Mouse (Mus musculus): Measurements from ENCODE around the gene Hdac4.

Gene Hdac4

GRCm38 (mm10) chr1:91922235-91923152, 273.0 kb downstream of the Hdac4 start:
- no peak for DNase-seq (ENCODE audit: low read depth, low spot score)

- DNase-seq (ENCODE audit: low read depth, low spot score) = no peak
Observed at GRCm38 (mm10) chr1:91921702-91922101, 273.8 kb downstream of the Hdac4 start.

DNA sequence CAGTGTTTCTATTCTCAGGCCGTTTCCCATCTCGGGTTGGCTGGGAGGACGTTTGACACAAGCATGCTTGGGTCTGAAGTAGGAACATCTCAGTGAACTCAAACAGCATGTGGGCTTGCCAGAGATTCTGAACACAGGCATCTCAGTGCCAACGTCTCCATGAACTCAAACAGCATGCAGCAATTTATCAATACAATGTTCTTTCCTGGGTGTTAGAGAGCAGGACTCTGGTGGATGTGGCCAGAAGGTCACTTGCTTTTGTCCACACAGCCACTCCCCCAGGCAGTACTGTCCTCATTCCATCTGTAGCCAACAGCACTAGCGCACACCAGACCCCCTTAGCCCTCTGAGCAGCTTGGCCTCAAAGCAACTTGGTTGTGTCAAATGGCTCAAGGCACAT, 274.2 kb downstream of the Hdac4 start:
- no peak for DNase-seq (ENCODE audit: low read depth, low spot score)

- DNase-seq (ENCODE audit: low read depth, low spot score) = no peak
Observed at GRCm38 (mm10) chr1:91920038-91920589, 275.4 kb downstream of the Hdac4 start.

- DNase-seq (ENCODE audit: low read depth, low spot score) = no peak
Observed at GRCm38 (mm10) chr1:91918257-91918800, 277.2 kb downstream of the Hdac4 start.

DNA sequence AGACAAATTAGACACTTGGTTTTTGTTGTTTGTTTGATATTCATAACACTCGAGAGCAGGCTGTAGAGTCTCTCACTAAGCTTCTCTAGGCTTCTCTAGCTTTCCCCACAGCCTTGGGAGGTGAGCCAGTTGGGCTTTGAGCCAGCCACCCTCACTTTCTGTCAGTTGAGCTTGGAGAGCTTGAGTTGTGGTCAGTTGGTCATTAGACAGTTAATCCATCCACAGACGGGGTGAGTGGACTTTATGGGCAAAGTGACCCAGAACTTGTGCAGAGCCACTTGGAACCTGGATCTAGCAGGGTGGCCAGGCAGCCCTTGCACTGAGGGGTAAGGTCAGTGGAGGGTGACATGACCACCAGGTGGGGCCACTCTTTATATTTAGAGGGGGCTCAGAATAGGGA, 277.9 kb downstream of the Hdac4 start:
- DNase-seq (ENCODE audit: low read depth, low spot score) = no peak

- DNase-seq (ENCODE audit: low read depth, low spot score) = no peak
Observed at GRCm38 (mm10) chr1:91915961-91916360, 279.5 kb downstream of the Hdac4 start.

DNA sequence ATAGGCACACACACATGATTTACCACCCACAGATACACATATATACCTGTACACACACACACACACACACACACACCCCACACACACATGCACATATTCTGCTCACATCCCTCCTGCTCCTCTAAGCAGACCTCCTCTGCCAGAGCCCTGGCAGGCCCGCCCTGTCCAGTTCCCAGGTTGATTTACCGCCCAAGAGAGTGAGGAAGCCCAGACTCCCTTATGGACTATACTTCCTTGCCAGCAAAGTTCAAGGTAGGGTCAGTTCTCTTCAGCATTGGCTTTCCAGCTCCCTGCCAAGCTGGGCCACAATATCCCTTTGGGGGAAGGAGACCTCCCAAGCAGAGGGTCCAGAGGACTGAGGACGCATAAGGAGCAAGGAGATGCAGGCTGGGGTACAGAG, 280.9 kb downstream of the Hdac4 start:
- DNase-seq (ENCODE audit: low read depth, low spot score) = no peak

DNA sequence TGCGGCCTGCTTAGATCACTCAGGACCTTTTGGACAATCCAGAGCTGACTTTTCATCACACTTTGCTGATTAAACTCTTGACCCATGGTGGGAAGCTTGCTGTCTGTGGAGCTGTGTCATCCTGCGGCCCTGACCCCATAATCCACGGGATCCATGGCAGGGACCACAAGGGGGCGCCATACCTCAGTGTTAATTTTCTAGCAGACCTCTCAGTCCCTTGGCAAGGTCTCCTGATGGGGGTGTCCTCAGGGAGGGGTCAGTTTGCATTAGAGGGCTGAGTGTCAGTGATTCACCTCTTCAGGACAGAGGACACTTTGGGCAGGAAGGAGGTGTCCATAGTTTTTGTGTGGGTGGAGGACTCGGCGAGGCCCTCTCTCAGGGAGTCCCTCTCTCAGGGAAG, 281.6 kb downstream of the Hdac4 start:
- DNase-seq (ENCODE audit: low read depth, low spot score) = no peak

GRCm38 (mm10) chr1:91912227-91913119, 283.0 kb downstream of the Hdac4 start:
- DNase-seq (ENCODE audit: low read depth, low spot score) = no peak

GRCm38 (mm10) chr1:91905268-91905667, 290.2 kb downstream of the Hdac4 start:
- no peak for DNase-seq (ENCODE audit: low read depth, low spot score)

DNA sequence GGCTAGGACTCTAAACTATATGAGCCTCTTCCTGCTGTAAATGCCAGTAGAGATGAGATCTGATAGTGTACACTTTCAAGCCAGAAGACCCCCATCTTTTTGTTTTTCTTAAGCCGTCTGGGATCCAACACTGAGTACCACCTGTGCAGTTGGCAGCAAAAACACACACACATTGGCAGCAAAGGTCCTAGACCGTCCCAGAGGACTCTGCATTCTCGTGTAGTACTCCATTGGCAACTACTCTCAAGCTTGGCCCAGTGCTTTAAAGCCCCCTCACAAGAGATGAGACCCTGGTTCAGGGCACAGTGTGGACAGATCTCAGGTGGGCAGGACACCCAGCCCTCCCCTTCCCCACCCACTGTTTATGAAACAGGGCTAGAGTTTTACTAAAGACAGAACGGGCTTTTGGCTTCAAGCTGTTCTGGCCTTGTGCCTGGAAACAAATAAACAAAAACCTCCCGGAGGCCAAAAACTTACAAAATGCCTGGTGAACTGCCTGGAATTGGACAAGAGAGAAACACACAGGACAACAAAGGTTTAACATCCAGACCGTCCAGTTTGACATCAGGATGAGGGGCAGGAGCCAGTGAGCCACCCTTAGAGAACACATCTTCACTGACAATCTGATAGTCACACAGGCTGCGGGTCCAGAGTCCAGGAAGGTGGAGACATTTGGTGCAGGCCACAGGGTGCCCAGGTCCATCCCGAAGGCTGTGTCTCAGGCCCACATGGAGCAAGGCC, 292.1 kb downstream of the Hdac4 start:
- DNase-seq (ENCODE audit: low read depth, low spot score) = no peak

GRCm38 (mm10) chr1:91897078-91897477, 298.4 kb downstream of the Hdac4 start:
- DNase-seq (ENCODE audit: low read depth, low spot score) = no peak

DNA sequence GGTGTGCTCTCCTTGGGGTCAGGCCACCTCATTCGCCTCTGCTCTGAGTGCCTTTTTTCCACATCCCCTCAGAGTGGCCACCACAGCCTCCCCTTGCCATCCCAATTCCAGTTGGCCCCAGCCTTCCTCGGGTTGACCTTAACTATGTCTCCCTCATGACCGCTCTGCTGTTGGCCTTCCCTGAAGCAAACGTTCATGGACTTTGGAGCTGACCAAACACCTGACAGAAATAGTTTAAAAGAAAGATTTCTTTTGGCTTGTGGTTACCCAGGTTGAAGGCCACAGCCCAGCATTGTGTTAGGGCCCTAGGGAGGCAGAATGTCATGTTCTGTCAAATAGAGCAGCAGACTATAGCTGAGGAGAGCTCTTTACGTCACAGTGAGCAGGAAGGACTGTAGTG, 301.2 kb downstream of the Hdac4 start:
- no peak for DNase-seq (ENCODE audit: low read depth, low spot score)

GRCm38 (mm10) chr1:91893598-91893997, 301.9 kb downstream of the Hdac4 start:
- DNase-seq (ENCODE audit: low read depth, low spot score) = no peak

GRCm38 (mm10) chr1:91883115-91883514, 312.4 kb downstream of the Hdac4 start:
- DNase-seq (ENCODE audit: low read depth, low spot score) = no peak

GRCm38 (mm10) chr1:91880899-91881298, 314.6 kb downstream of the Hdac4 start:
- DNase-seq (ENCODE audit: low read depth, low spot score) = no peak

DNA sequence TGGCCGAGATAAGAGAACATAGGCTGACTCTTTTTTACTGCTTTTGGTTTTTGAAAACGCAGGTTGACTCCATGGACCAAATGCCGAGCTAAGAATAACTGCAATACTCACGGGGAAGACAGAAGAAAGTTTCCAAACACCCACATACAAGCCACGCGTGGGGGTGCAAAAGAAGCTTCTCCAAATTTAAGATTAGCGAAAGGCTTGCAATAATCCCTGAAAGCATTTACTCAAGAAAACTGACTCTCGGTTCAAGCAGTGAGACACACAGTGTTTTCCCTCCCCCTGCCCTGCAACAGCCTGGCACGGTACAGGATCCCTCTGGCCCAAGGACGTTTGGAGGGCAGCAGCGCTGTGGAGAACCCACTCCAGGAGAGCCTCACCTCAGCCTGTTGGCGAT, 315.3 kb downstream of the Hdac4 start:
- no peak for DNase-seq (ENCODE audit: low read depth, low spot score)

Measured in brain, embryonic 18.5 days (tissue).